Mouse (Mus musculus) myocyte (in vitro differentiated cells): ENCODE data around the gene Otop1. TPM values are rescaled to one million over a fixed set of nuclear protein-coding genes. Genes with fewer than 3 reads are reported as not detected.

Experiments
- H3K27me3 ChIP-seq: one replicate; pipeline ENCODE4 v1.6.1; 2011; ENCODE audit not compliant: control insufficient read depth, insufficient read depth, insufficient read length
- H3K36me3 ChIP-seq: one replicate; pipeline ENCODE4 v1.6.1; 2011; ENCODE audit not compliant: control insufficient read depth, insufficient read depth
- H3K4me2 ChIP-seq: one replicate; pipeline ENCODE4 v1.6.1; 2011; ENCODE audit warnings: low read depth, control low read depth
- H3K4me3 ChIP-seq: one replicate; pipeline ENCODE4 v1.5.1; 2011; ENCODE audit warnings: mild to moderate bottlenecking, control low read depth, moderate library complexity
- H3K79me2 ChIP-seq: one replicate; pipeline ENCODE4 v1.6.1; 2011; ENCODE audit not compliant: control insufficient read depth, insufficient read depth
- H3ac ChIP-seq: one replicate; pipeline ENCODE4 v1.6.1; 2011; ENCODE audit not compliant: control insufficient read depth, insufficient read length
- CEBPB ChIP-seq: IDR thresholded peaks from 2 replicates; pipeline ENCODE4 v1.6.1; 2011; ENCODE audit warnings: mild to moderate bottlenecking, moderate library complexity; ENCODE audit not compliant: poor library complexity, insufficient read depth, severe bottlenecking
- E2F4 ChIP-seq: IDR thresholded peaks from one replicate; pipeline ENCODE4 v1.6.1; 2011; ENCODE audit warnings: mild to moderate bottlenecking, control low read depth, moderate library complexity; ENCODE audit not compliant: insufficient read depth
- MAX ChIP-seq: IDR thresholded peaks from one replicate; pipeline ENCODE4 v1.6.1; 2011; ENCODE audit warnings: low read depth, mild to moderate bottlenecking, control low read depth
- MYOD1 ChIP-seq, 3 experiments: IDR thresholded peaks; one replicate each; pipeline ENCODE4 v1.6.1; 2011; ENCODE audit warnings: control low read depth in 2 of 3, low read depth in 2 of 3, mild to moderate bottlenecking in 2 of 3, moderate library complexity in 1 of 3; ENCODE audit not compliant: insufficient read length in 2 of 3, control insufficient read depth in 1 of 3
- MYOG ChIP-seq, 3 experiments: IDR thresholded peaks; one replicate each; pipeline ENCODE4 v1.6.1; 2011; ENCODE audit warnings: control low read depth in 2 of 3, low read depth in 2 of 3, mild to moderate bottlenecking in 2 of 3; ENCODE audit not compliant: insufficient read length in 2 of 3, control insufficient read depth in 1 of 3, insufficient read depth in 1 of 3
- POLR2A ChIP-seq: IDR thresholded peaks from one replicate; pipeline ENCODE4 v1.6.1; 2011; ENCODE audit warnings: low read depth, mild to moderate bottlenecking, control low read depth, moderate library complexity; ENCODE audit not compliant: insufficient read length
- POLR2AphosphoS2 ChIP-seq: IDR thresholded peaks from one replicate; pipeline ENCODE4 v1.6.1; 2011; ENCODE audit warnings: low read depth, control low read depth; ENCODE audit not compliant: insufficient read length
- REST ChIP-seq: IDR thresholded peaks from one replicate; pipeline ENCODE4 v1.6.1; 2011; ENCODE audit warnings: mild to moderate bottlenecking, control low read depth, moderate library complexity; ENCODE audit not compliant: insufficient read depth, insufficient read length
- SRF ChIP-seq: IDR thresholded peaks from one replicate; pipeline ENCODE4 v1.6.1; 2011; ENCODE audit warnings: low read depth; ENCODE audit not compliant: control insufficient read depth, insufficient read length
- TCF12 ChIP-seq: IDR thresholded peaks from one replicate; pipeline ENCODE4 v1.6.1; 2011; ENCODE audit warnings: mild to moderate bottlenecking, control low read depth; ENCODE audit not compliant: poor library complexity, insufficient read depth, severe bottlenecking
- TCF3 ChIP-seq: IDR thresholded peaks from one replicate; pipeline ENCODE4 v1.6.1; 2011; ENCODE audit warnings: low read depth, control low read depth; ENCODE audit not compliant: insufficient read length
- USF1 ChIP-seq: IDR thresholded peaks from one replicate; pipeline ENCODE4 v1.6.1; 2011; ENCODE audit warnings: low read depth, mild to moderate bottlenecking, control low read depth, moderate library complexity
- polyA plus RNA-seq: library from polyadenylated mRNA; unstranded; fragments of >200 nt; fragmentation: generic; extraction: Trizol; gene quantifications from one replicate; pipeline ENCODE4 v1.2.1, GENCODE M21; 2012; ENCODE audit warnings: missing spikeins

The Otop1 gene
- polyA plus RNA-seq, 1 experiment: 0.10 TPM

DNA sequence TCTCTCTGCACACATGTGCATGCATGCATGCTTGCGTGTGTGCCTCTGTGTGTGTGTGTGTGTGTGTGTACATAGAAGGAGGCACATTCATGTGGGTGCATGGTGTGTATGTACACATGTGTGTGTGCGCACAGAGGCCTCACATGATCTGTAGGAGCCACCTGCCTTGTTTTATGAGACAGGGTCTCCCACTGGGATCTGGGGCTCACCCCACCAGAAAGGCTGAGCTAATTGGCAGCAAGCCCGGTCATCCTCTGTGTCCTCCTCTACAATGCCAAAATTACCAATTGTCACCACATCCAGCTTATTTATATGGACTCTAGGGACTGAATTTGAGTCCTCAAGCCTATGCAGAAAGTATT lies 34.3 kb upstream of the Otop1 start:
- no peak for TF ChIP-seq POLR2A
- TF ChIP-seq SRF: no peak
- TF ChIP-seq CEBPB: no peak
- TF ChIP-seq TCF12: no peak
- no peak for TF ChIP-seq E2F4
- no peak for TF ChIP-seq MYOG (IDR thresholded peaks at IDR 0.05; ENCODE audit: control insufficient read depth in 1 of 3, insufficient read depth in 1 of 3, insufficient read length in 2 of 3, low read depth in 2 of 3)
- no peak for TF ChIP-seq MYOD1 (IDR thresholded peaks at IDR 0.05; ENCODE audit: control insufficient read depth in 1 of 3, insufficient read length in 2 of 3, low read depth in 2 of 3)
- no peak for TF ChIP-seq MAX
- Histone ChIP-seq H3K27me3 (no peaks in the 10 kb centered on the region), H3K36me3 (no peaks in the 10 kb centered on the region), H3K4me2 (no peak overlapping the region), H3ac (no peak overlapping the region), H3K79me2 (no peaks in the 10 kb centered on the region), H3K4me3 (no peak overlapping the region)

DNA sequence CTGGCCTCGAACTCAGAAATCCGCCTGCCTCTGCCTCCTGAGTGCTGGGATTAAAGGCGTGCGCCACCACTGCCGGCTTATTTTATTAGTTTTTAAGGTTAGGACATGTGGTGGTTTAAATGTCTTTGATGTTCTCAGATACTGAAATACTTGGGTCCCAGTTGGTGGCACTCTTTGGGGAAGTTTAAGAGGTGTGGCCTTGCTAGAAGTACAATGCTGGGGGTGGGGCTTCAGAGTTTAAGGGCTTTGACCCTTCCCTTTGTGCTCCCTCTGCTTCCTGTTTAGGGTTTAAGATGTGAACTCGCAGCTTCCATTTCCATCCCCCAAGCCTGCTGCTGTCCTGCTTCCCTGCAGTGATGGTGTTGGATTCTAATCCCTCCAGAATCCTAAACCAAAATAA lies 33.8 kb upstream of the Otop1 start:
- Histone ChIP-seq H3K36me3 (no peaks in the 10 kb centered on the region), H3ac (no peak overlapping the region), H3K27me3 (no peaks in the 10 kb centered on the region), H3K4me3 (no peak overlapping the region), H3K79me2 (no peaks in the 10 kb centered on the region), H3K4me2 (no peak overlapping the region)
- no peak for TF ChIP-seq SRF
- TF ChIP-seq MYOG (IDR thresholded peaks at IDR 0.05; ENCODE audit: control insufficient read depth in 1 of 3, insufficient read depth in 1 of 3, insufficient read length in 2 of 3, low read depth in 2 of 3): no peak
- no peak for TF ChIP-seq MYOD1 (IDR thresholded peaks at IDR 0.05; ENCODE audit: control insufficient read depth in 1 of 3, insufficient read length in 2 of 3, low read depth in 2 of 3)
- TF ChIP-seq CEBPB: no peak
- TF ChIP-seq MAX: no peak
- no peak for TF ChIP-seq E2F4
- no peak for TF ChIP-seq TCF3
- TF ChIP-seq TCF12: no peak
- no peak for TF ChIP-seq POLR2A
- no peak for TF ChIP-seq USF1
- no peak for TF ChIP-seq POLR2AphosphoS2
- no peak for TF ChIP-seq REST

DNA sequence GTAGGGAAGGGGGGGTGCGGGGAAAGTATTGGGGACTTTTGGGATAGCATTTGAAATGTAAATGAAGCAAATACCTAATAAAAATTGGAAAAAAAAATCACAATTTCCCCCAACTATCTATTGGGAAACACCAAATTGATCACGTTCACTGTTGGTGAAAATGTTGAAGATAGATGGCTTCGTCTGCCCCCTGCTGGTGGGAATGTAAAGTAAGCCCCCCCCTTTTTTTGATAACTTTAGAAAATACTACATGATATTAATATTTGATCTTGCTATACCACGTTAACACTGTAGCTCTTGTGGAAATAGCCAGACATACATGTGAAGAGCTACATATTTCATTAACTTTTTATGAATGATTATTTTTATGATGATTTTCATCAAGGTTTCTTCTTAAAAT lies 20.6 kb upstream of the Otop1 start:
- no peak overlapping the region for H3ac ChIP-seq
- H3K79me2 ChIP-seq: no peaks in the 10 kb centered on the region
- no peak overlapping the region for H3K4me3 ChIP-seq
- no peaks in the 10 kb centered on the region for H3K36me3 ChIP-seq
- no peak overlapping the region for H3K4me2 ChIP-seq
- TF ChIP-seq MYOG (IDR thresholded peaks at IDR 0.05; ENCODE audit: control insufficient read depth in 1 of 3, insufficient read depth in 1 of 3, insufficient read length in 2 of 3, low read depth in 2 of 3): no peak
- TF ChIP-seq TCF3: no peak
- no peak for TF ChIP-seq E2F4
- no peak for TF ChIP-seq MAX
- TF ChIP-seq CEBPB: no peak
- TF ChIP-seq MYOD1 (IDR thresholded peaks at IDR 0.05; ENCODE audit: control insufficient read depth in 1 of 3, insufficient read length in 2 of 3, low read depth in 2 of 3): no peak
- TF ChIP-seq POLR2AphosphoS2: no peak
- no peak for TF ChIP-seq REST
- no peak for TF ChIP-seq POLR2A
- TF ChIP-seq TCF12: no peak
- no peak for TF ChIP-seq SRF
- TF ChIP-seq USF1: no peak
- no peaks in the 10 kb centered on the region for H3K27me3 ChIP-seq

DNA sequence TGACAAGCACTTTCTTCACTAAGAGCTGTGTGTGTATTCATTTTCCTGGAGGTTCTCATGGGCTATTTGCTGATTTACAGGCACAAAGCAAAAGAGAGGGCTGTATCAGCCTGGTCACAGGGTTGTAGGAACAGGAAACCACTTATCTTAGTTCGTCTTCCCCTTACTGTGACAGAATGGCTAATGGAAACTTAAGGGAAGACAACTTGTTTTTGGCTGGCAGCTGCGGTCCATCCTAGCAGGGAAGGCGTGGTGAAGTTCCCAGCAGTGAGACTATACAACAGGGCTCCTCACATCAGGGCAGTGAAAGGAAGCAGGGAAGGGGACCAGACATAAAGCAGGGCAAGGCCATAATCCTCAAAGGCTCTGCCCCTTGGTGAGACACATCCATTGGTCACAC lies 20.1 kb upstream of the Otop1 start:
- no peaks in the 10 kb centered on the region for H3K79me2 ChIP-seq
- H3K27me3 ChIP-seq: no peaks in the 10 kb centered on the region
- no peak for TF ChIP-seq CEBPB
- TF ChIP-seq REST: no peak
- no peak for TF ChIP-seq MYOD1 (IDR thresholded peaks at IDR 0.05; ENCODE audit: control insufficient read depth in 1 of 3, insufficient read length in 2 of 3, low read depth in 2 of 3)
- no peak for TF ChIP-seq POLR2A
- TF ChIP-seq USF1: no peak
- TF ChIP-seq TCF12: no peak
- TF ChIP-seq POLR2AphosphoS2: no peak
- no peak for TF ChIP-seq E2F4
- no peaks in the 10 kb centered on the region for H3K36me3 ChIP-seq
- no peak overlapping the region for H3K4me3 ChIP-seq
- no peak overlapping the region for H3ac ChIP-seq
- no peak overlapping the region for H3K4me2 ChIP-seq

DNA sequence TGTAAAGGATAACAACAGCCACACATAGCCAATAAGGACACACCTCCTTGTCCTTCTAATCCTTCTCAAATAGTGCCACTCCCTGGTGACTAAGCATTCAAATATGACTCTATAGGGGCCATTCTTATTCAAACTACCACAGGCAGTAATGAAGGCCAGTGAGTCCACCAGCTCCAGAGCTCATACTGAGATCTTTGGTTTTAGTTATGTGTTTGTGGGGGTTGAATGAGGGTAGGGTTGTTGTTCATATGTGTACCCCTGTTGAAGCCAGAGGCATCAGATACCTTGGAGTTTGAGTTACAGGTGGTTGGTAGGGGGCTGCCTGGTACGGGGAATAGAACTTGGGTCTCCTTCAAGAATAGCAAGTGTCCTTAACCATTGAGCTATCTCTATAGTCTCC lies 19.2 kb upstream of the Otop1 start:
- no peaks in the 10 kb centered on the region for H3K27me3 ChIP-seq
- H3K4me2 ChIP-seq: no peak overlapping the region
- H3K36me3 ChIP-seq: peaks cover 1% of the 10 kb centered on the region
- TF ChIP-seq MYOD1 (IDR thresholded peaks at IDR 0.05; ENCODE audit: control insufficient read depth in 1 of 3, insufficient read length in 2 of 3, low read depth in 2 of 3) (no peak), MYOG (IDR thresholded peaks at IDR 0.05; ENCODE audit: control insufficient read depth in 1 of 3, insufficient read depth in 1 of 3, insufficient read length in 2 of 3, low read depth in 2 of 3) (no peak), POLR2AphosphoS2 (no peak), E2F4 (no peak), REST (no peak), POLR2A (no peak), TCF3 (no peak), SRF (no peak), USF1 (no peak), MAX (no peak), TCF12 (no peak), CEBPB (no peak)
- no peaks in the 10 kb centered on the region for H3K79me2 ChIP-seq
- no peak overlapping the region for H3ac ChIP-seq
- H3K4me3 ChIP-seq: no peak overlapping the region
